Mouse (Mus musculus): Measurements from ENCODE around the gene Zbtb4. TPM values are rescaled to one million over a fixed set of nuclear protein-coding genes. Genes with fewer than 3 reads are reported as not detected.
A peak's percentile ranks its signal among the peaks of the same experiment; 100 is the strongest.
"Not testable (repeated sequence)": the region's sequence is repeated elsewhere in the genome, so short reads cannot be mapped to it uniquely, and the experiment has no call there.

Gene Zbtb4
- total RNA-seq (2021) = 10 to 100 TPM; 34.1 to 36.8 TPM

DNA sequence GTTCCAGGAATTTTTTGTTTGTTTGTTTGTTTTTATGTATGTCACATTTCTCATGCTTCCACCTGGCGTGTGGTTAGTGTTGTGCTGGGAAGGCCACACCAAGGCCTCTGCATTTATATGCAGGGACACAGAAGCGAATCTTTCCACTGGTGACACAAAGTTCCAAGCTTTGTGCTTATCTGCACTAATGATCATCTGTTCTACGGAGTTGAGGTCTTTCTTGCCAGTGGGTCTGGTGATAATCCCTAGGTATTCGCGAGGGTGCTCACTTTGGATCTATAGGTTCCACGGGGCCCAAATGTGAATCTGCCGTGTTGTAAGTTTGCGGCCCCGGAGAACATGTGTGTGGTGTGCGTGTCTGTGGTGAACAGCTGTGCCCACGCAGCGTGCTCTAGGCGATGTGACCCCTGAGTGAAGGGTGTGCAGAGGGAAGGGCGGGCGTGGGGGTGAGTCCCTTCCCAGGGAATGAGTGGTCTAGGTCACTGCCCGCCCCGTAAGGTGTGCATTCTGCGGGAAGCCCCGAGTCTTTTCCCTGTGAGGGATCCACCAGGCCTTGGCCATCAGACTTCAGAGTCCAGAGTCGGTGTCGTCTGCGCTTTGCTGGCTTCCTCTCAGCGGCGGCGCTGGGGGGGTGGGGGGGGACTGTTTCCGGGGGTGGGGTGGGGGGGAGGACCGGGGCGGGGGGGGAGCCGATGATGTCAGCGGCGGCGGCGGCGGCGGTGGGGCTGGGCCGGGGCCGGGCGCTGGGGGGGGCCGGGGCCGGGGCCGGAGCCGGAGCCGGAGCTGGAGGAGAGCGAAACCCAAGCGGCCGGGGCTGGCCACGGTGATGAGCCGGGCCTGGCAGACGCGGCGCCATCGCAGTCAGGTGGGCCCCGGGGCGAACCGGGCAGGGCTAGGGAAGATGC, at the start of gene Zbtb4:
Zbtb4 (plus strand) TSS at position 692 of the 905 bp plus-strand sequence.
- peak; percentile 61 for DNase-seq

DNA sequence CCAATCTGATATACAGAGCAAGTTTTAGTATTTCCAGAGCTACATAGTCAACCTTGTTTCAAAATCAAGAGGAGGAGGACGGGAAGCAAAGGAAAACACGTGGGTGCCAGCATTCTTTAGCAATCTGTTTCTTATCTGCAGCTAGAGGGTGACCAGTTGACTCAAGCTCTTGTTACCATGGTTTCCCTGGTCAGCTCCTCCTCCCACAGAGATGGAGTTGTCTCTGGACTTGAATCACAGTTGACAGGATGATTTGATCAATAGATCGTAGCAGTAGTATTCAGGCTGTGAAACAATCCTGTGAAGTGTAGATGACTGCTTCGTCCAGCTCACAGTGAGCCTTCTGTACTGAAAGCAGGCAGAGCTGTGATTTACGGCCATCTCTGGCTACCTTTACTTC, 49.8 kb upstream of the Zbtb4 start:
- DNase-seq = peak; percentile 16

- no peak for DNase-seq
Measured at GRCm38 (mm10) chr11:69716953-69717352, 48.8 kb upstream of the Zbtb4 start.

GRCm38 (mm10) chr11:69718661-69719060, 47.1 kb upstream of the Zbtb4 start:
- no peak for DNase-seq

GRCm38 (mm10) chr11:69719423-69719822, 46.3 kb upstream of the Zbtb4 start:
- DNase-seq = no peak

DNA sequence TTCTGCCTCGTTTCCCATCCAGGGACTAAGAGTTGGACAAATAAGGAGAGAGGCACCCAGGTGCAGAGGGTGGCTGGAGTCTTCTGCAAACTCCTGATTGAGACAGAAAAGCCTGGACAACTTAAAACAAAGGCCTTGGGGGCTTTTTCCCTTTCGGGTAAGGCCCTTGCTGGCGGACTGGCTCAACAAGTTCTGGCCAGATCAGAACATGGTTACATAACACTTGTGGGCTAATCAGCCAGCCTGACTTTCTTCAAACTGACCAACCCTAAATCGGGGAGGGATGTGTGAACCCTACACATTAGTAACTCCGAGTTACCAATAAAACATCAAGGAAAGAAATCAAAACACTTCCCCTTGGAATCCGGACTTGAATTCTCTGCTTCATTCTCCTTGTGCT, 44.9 kb upstream of the Zbtb4 start:
- DNase-seq = no peak

DNA sequence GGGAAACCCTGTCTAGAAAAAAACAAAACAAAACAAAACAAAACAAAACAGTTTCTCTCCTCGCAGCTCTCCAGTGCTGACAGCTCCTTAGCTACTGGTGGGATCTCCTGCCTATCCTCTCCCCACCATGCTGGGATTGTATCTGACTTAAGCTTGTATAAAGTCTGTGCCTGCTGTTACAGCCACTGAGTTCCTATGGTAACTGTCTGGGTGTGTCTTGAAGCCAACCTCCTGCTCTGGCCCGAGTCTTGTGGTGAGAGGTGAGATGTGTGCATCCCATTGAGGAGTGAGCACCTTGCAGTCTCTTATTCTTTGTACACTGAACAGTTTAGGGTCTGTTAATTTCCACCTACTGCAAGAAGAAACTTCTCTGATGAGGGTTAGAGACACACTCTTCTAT, 42.6 kb upstream of the Zbtb4 start:
- DNase-seq = no peak

- DNase-seq = no peak
Measured at GRCm38 (mm10) chr11:69725951-69726350, 39.8 kb upstream of the Zbtb4 start.

GRCm38 (mm10) chr11:69729063-69729462, 36.6 kb upstream of the Zbtb4 start:
- DNase-seq = peak; percentile 67

GRCm38 (mm10) chr11:69731408-69731807, 34.3 kb upstream of the Zbtb4 start:
- DNase-seq = not testable (repeated sequence)

DNA sequence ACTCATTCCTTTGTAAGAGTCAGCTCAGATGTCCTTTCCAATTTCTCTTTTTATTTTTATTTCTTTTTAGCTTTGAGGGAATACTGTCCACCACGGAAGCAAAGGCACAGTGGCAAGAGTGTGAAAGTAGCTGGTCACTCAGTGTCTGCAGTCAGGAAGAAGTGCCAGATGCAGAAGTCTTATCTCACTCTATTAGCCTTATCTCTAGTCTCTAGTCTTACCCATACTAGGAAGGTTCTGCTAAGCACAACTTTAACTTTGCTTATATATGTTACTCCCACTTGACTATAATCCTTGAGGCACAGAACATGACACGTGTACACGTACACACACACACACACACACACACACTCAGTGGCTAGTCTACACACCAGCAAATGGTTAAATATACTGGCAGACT, 14.1 kb upstream of the Zbtb4 start:
- no peak for DNase-seq

DNA sequence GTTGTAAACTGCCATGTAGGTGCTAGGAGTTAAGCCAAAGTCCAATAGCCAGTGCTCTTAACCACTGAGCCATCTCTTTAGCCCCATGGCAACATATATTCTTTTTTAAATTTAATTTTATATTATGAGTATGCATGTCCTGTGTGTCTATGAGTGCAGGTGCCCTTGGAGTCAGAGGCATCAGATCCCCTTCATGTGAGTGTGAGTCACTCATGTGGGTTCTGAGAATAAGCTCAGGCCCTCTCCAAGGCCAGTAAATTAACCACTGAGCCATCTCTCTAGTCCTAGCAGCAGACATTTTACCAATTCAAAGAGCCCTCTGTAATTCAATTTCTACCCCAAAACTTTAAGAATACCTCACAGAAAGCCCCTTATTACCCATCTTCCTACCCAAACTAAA, 13.0 kb upstream of the Zbtb4 start:
- DNase-seq = no peak

DNA sequence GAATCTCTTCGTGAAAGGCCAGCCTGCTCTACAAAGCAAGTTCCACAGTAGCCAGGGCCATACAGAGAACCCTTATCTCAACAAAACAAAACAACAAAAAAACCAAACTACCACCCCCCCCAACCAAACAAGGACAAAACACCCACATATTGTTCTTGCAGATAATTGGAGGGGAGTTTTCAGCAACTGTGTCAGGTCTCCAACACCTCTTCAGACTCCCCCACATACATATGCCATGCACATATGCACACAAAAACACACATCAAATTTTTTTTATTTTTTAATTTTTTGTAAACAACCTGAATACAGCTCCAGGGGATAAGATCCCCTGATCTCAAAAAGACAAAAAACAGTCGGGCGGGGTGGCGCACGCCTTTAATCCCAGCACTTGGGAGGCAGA, 11.5 kb upstream of the Zbtb4 start:
- no peak for DNase-seq

GRCm38 (mm10) chr11:69754701-69755100, 11.0 kb upstream of the Zbtb4 start:
- peak; percentile 60 for DNase-seq

DNA sequence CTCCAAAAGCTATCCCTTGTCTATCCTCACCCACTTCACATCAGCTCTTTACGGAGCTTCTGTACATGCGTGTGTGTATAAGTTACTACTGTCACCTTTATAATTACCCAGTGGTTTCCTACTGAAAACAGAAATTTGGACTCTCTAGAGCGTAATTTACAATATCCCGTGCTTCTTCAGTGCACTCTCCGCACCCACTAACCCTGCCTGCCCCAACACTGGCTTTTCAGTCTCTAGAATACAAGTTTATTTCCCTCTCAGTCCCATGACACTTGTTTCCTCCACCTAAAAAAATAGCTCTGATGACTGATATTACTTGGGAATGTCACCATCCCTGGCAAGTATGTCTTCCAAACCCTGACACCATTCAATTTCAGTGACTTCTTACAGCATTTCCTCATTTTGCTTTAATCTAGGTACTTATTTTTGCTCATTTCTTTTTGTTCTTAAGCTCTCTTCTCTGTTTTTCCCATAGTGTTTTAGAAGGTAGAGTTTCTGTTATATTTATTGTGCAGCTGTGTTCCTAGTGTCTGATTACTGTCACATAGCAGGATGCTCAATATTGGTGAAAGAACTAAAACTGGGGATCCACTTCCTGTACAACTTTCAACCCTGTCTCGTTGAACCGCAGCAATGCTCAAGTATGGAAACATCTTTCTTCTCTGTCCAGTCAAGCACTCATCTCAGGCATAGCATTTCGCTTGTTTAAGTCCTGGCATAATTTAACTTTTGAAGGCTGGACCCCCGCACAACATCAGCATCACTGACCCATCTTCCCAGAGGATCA, 8.2 kb upstream of the Zbtb4 start:
- no peak for DNase-seq

- DNase-seq = peak; percentile 98
Measured at GRCm38 (mm10) chr11:69758090-69758456, 7.6 kb upstream of the Zbtb4 start.

DNA sequence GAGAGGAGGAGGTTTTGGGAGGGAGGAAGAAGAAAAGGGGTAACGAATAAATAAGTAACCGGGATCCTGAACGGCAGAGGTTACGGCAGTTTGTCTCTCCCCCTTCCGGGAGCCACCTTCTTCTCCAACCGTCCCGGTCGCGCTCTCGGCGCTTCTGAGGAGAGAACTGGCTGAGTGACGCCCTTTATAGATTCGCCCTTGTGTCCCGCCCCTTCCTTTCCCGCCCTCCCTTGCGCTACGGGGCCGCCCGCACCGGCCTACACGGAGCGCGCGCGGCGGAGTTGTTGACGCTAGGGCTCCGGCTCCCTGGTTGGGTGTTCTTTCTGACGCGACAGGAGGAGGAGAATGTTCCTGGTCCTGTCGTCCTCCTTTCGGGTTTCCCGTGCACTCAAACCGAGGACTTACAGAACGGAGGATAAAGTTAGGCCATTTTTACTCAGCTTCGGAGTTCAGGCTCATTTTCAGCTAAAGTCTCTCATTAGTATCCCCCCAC, 7.2 kb upstream of the Zbtb4 start, which contains the start of gene Polr2a:
Polr2a (minus strand) TSS at position 160 of the 493 bp plus-strand sequence.
- DNase-seq = peak; percentile 99

DNA sequence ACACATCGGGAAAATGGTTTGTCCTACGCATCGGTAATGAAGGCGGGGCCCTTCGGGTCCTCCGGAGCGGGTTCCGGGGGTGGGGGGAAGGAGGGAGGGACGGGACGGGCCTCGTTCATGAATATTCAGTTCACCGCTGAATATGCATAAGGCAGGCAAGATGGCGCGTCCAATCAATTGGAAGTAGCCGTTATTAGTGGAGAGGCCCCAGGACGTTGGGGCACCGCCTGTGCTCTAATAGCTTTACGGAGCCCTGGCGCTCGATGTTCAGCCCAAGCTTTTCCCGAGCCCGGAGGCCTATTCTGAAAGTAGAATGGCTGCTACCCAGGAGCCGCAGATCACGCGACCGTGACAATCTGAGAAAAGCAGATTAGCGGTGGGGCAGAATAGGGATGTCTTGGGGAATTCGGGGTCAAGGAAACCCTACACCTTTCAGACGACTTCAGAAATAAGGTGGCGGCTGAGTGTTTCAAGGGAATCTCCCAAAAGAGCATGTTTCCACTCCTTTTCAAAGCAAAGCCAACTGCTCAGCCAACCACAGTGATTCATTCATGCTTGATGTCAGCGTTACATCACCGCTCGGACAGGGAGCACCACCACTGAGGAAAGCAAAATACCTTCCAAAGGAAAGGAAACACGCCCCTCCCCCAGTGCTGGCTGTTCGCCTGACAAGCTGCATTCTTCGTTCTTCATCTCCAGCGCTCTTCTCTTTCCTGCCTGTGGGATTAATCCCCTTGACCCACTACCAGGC, 6.6 kb upstream of the Zbtb4 start:
- DNase-seq = peak; percentile 87

- DNase-seq = no peak
Measured at GRCm38 (mm10) chr11:69760160-69760900, 5.4 kb upstream of the Zbtb4 start.

DNA sequence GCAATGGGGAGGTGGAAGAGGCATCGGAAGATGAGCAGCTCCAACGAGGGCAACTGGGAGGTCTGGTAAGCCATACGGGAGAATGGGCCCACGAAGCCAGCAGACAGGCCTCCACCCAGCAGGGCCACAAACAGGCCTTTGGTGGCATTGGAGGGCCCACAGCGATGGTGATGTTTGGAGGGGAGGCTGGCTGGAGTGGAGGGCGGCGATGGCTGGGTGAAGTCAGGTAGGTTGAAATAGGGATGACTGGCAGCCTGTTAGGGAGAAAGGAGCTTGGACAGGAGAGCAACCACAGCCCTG, 4.9 kb upstream of the Zbtb4 start:
- DNase-seq = no peak

- no peak for DNase-seq
Measured at GRCm38 (mm10) chr11:69761868-69762267, 3.8 kb upstream of the Zbtb4 start, which contains the start of gene Slc35g3. TSS of gene Slc35g3 (minus strand) at chr11:69761968.

- DNase-seq = no peak
Measured at GRCm38 (mm10) chr11:69763551-69763950, 2.2 kb upstream of the Zbtb4 start.

All from heart, postnatal 4 days (tissue).